Mouse (Mus musculus): ENCODE data around the gene Ctxn2.

DNA sequence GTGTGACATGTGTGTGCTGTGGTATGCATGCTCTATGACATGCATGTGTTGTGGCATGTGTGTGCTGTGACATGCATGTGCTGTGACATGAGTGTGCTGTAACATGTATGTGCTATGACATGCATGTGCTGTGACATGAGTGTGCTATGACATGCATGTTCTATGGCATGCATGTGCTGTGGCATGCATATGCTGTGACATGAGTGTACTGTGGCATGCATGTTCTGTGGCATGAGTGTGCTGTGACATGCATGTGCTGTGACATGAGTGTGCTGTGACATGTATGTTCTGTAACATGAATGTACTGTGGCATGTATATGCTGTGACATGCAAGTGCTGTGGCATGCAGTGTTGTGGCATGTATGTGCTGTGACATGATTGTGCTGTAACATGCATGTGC, 56.4 kb downstream of the Ctxn2 start:
- no peak for TF ChIP-seq POLR2A (IDR thresholded peaks at IDR 0.05; ENCODE audit: low read depth, low read length)
- no peak for TF ChIP-seq CTCF (IDR thresholded peaks at IDR 0.05; ENCODE audit: borderline replicate concordance, insufficient read depth, low read length)

Measured in embryonic fibroblast, embryonic 13.5 days (primary cell).